Mouse (Mus musculus): ENCODE measurements around the gene Hpse. TPM values are rescaled to one million over a fixed set of nuclear protein-coding genes. Genes with fewer than 3 reads are reported as not detected.

The Hpse gene
- polyA plus RNA-seq, 1 experiment from 2014 or later: 6.2 TPM

DNA sequence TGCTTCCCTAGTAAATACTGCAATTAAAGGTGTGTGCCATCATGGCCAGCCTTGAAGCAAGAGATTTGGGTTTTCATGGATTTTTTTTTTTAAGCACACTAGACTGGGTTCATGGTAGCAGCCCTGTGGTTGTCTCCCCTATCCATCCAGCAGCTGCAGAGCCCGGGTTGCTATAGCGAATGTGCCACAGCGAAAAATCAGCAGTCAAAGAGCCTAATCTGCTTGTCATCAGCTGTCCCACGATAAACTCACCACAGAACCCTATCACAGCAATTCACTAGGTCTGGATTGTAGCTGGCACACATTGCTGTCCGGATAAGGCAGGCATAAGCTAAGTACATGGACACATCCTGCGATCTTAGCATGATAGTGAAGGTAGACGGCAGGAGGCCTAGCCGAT is 17.4 kb upstream of the Hpse start:
- Histone ChIP-seq H3K9ac (ENCODE audit: low read length) (no peak overlapping the region), H3K36me3 (ENCODE audit: control insufficient read depth, insufficient read depth, low read length) (no peaks in the 10 kb centered on the region), H3K27me3 (ENCODE audit: control insufficient read depth, insufficient read depth, low read depth, low read length) (no peaks in the 10 kb centered on the region), H3K9me3 (ENCODE audit: control insufficient read depth, low read length) (0 out of 2 replicates have a peak, but pooled peaks cover 3% of the 10 kb centered on the region), H3K27ac (ENCODE audit: low read length) (no peak overlapping the region), H3K4me3 (ENCODE audit: low read length) (no peak overlapping the region), H3K4me1 (replicated peaks; ENCODE audit: control insufficient read depth, insufficient read depth, low read length) (no peaks in the 10 kb centered on the region), H3K4me2 (ENCODE audit: low read depth, low read length) (no peak overlapping the region)
- ATAC-seq (ENCODE audit: low read depth): no peak
- WGBS: 81% methylated on average over 8 of the region's 8 CpGs

GRCm38 (mm10) chr5:100734535-100734934 is 15.0 kb upstream of the Hpse start:
- H3K27ac ChIP-seq (ENCODE audit: low read length): no peak overlapping the region
- WGBS: 61% methylated on average over 4 of the region's 4 CpGs
- H3K36me3 ChIP-seq (ENCODE audit: control insufficient read depth, insufficient read depth, low read length): no peaks in the 10 kb centered on the region
- H3K9ac ChIP-seq (ENCODE audit: low read length): no peak overlapping the region
- no peaks in the 10 kb centered on the region for H3K4me1 ChIP-seq (replicated peaks; ENCODE audit: control insufficient read depth, insufficient read depth, low read length)
- no peaks in the 10 kb centered on the region for H3K27me3 ChIP-seq (ENCODE audit: control insufficient read depth, insufficient read depth, low read depth, low read length)
- H3K4me3 ChIP-seq (ENCODE audit: low read length): no peak overlapping the region
- H3K4me2 ChIP-seq (ENCODE audit: low read depth, low read length): no peak overlapping the region
- no peaks in the 10 kb centered on the region for H3K9me3 ChIP-seq (ENCODE audit: control insufficient read depth, low read length)
- no peak for ATAC-seq (ENCODE audit: low read depth)

DNA sequence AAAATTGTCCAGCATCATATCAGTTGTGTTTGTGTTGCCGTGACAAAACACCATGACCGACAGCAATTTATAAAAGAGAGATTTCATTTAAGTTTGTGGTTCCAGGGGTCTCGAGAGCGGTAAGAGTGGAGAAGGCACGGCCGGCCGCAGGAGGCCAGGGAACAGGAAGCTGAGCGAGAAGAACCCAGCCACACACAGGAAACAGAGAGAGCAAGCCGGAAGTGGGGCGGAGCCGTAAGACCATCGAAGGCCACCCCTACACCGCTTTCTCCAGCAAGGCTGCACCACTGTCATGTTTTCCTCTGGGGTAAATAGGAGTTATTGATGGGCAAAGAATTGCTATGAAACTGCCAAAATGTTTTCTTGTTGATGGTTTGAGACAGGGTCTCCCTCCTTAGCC is 9.2 kb upstream of the Hpse start:
- Histone ChIP-seq H3K36me3 (ENCODE audit: control insufficient read depth, insufficient read depth, low read length) (no peaks in the 10 kb centered on the region), H3K4me2 (ENCODE audit: low read depth, low read length) (no peak overlapping the region), H3K27ac (ENCODE audit: low read length) (no peak overlapping the region), H3K4me3 (ENCODE audit: low read length) (no peak overlapping the region), H3K4me1 (replicated peaks; ENCODE audit: control insufficient read depth, insufficient read depth, low read length) (no peaks in the 10 kb centered on the region), H3K9ac (ENCODE audit: low read length) (no peak overlapping the region), H3K9me3 (ENCODE audit: control insufficient read depth, low read length) (no peaks in the 10 kb centered on the region), H3K27me3 (ENCODE audit: control insufficient read depth, insufficient read depth, low read depth, low read length) (no peaks in the 10 kb centered on the region)
- WGBS: 73% methylated on average over 13 of the region's 13 CpGs
- ATAC-seq (ENCODE audit: low read depth): no peak

- ATAC-seq (ENCODE audit: low read depth): no peak
- Histone ChIP-seq H3K4me2 (ENCODE audit: low read depth, low read length) (no peak overlapping the region), H3K27ac (ENCODE audit: low read length) (no peak overlapping the region), H3K4me3 (ENCODE audit: low read length) (no peak overlapping the region), H3K27me3 (ENCODE audit: control insufficient read depth, insufficient read depth, low read depth, low read length) (no peaks in the 10 kb centered on the region), H3K36me3 (ENCODE audit: control insufficient read depth, insufficient read depth, low read length) (no peaks in the 10 kb centered on the region), H3K9me3 (ENCODE audit: control insufficient read depth, low read length) (no peaks in the 10 kb centered on the region), H3K9ac (ENCODE audit: low read length) (no peak overlapping the region), H3K4me1 (replicated peaks; ENCODE audit: control insufficient read depth, insufficient read depth, low read length) (no peaks in the 10 kb centered on the region)
- 72% methylated on average over 4 of the region's 4 CpGs for WGBS
Measured at GRCm38 (mm10) chr5:100726001-100726400, 6.5 kb upstream of the Hpse start.

GRCm38 (mm10) chr5:100716762-100717161 is 2.8 kb downstream of the Hpse start:
- no peak overlapping the region for H3K9ac ChIP-seq (ENCODE audit: low read length)
- H3K4me1 ChIP-seq (replicated peaks; ENCODE audit: control insufficient read depth, insufficient read depth, low read length): peaks cover 7% of the 10 kb centered on the region; the same call in 1 of the 2 replicates
- H3K4me3 ChIP-seq (ENCODE audit: low read length): no peak overlapping the region
- H3K9me3 ChIP-seq (ENCODE audit: control insufficient read depth, low read length): no peaks in the 10 kb centered on the region
- H3K27ac ChIP-seq (ENCODE audit: low read length): no peak overlapping the region
- no peak overlapping the region for H3K4me2 ChIP-seq (ENCODE audit: low read depth, low read length)
- no peaks in the 10 kb centered on the region for H3K36me3 ChIP-seq (ENCODE audit: control insufficient read depth, insufficient read depth, low read length)
- 93% methylated on average over 15 of the region's 15 CpGs for WGBS
- ATAC-seq (ENCODE audit: low read depth): no peak
- no peaks in the 10 kb centered on the region for H3K27me3 ChIP-seq (ENCODE audit: control insufficient read depth, insufficient read depth, low read depth, low read length)

DNA sequence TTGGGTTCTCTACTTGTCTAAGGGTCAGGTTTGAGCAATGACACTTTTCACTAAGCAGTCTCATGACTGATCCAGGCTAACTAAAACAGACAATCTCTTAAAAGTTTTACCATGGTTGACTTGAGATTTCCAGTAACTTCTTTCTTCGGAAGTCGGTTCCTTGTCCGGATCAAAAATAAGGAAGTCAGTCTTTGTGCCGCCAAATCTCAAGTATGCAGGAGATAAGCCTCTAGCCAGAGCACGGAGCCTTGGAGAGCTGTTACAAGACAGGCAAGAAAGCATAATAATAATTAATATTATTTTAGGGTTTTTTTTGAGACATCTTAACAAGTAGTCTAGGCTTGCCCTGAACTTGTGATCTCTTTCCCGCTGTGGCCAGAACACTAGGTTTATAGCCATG is 8.3 kb downstream of the Hpse start:
- WGBS: 67% methylated on average over 6 of the region's 6 CpGs
- Histone ChIP-seq H3K9me3 (ENCODE audit: control insufficient read depth, low read length) (no peaks in the 10 kb centered on the region), H3K4me2 (ENCODE audit: low read depth, low read length) (no peak overlapping the region), H3K27ac (ENCODE audit: low read length) (no peak overlapping the region), H3K4me3 (ENCODE audit: low read length) (no peak overlapping the region), H3K9ac (ENCODE audit: low read length) (no peak overlapping the region), H3K36me3 (ENCODE audit: control insufficient read depth, insufficient read depth, low read length) (no peaks in the 10 kb centered on the region), H3K27me3 (ENCODE audit: control insufficient read depth, insufficient read depth, low read depth, low read length) (no peaks in the 10 kb centered on the region), H3K4me1 (replicated peaks; ENCODE audit: control insufficient read depth, insufficient read depth, low read length) (no peaks in the 10 kb centered on the region)
- no peak for ATAC-seq (ENCODE audit: low read depth)

DNA sequence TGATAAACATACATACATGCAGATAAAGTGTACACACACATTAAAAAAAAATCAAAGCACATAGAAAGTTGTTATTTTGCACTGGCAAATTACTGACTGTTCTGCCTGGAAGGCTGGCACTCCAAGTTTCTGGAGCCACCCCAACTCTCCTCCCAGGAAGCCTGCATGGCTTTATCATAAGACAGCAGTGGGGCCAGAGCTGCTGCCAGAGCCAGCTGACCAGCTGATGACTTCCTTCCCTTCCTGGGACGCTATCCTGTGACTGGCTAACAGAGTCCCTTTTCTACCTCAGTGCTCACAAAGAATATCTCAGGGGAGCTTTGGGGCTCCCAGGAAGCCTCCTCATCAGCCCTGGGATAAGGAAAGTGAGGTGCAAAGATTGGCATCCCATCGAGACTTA is 9.5 kb downstream of the Hpse start:
- no peak for ATAC-seq (ENCODE audit: low read depth)
- no peaks in the 10 kb centered on the region for H3K9me3 ChIP-seq (ENCODE audit: control insufficient read depth, low read length)
- no peak overlapping the region for H3K4me3 ChIP-seq (ENCODE audit: low read length)
- H3K36me3 ChIP-seq (ENCODE audit: control insufficient read depth, insufficient read depth, low read length): no peaks in the 10 kb centered on the region
- H3K4me2 ChIP-seq (ENCODE audit: low read depth, low read length): no peak overlapping the region
- WGBS: 39% methylated on average over 2 of the region's 2 CpGs
- no peaks in the 10 kb centered on the region for H3K27me3 ChIP-seq (ENCODE audit: control insufficient read depth, insufficient read depth, low read depth, low read length)
- no peaks in the 10 kb centered on the region for H3K4me1 ChIP-seq (replicated peaks; ENCODE audit: control insufficient read depth, insufficient read depth, low read length)
- no peak overlapping the region for H3K27ac ChIP-seq (ENCODE audit: low read length)
- no peak overlapping the region for H3K9ac ChIP-seq (ENCODE audit: low read length)

DNA sequence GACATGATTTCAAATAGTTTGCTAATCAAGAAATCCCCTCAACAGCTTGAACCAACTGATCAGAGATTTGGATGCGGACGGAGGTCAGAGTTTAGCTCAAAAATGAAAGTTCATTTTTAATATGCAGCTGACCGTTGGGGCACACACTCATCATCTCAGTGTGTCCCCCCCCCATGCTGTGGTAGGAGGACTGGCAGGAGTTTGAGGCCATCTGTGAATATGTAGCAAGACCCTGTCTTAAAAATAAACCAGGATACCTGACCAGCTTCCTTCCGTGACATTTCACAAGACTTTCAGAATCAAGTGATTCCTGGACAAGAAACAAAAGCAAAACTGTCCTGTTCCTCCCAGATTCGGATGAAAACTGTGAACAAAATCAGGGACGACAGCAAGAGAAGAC is 10.5 kb downstream of the Hpse start:
- H3K4me2 ChIP-seq (ENCODE audit: low read depth, low read length): no peak overlapping the region
- WGBS: 81% methylated on average over 6 of the region's 6 CpGs
- no peak for ATAC-seq (ENCODE audit: low read depth)
- no peaks in the 10 kb centered on the region for H3K9me3 ChIP-seq (ENCODE audit: control insufficient read depth, low read length)
- H3K4me3 ChIP-seq (ENCODE audit: low read length): no peak overlapping the region
- H3K36me3 ChIP-seq (ENCODE audit: control insufficient read depth, insufficient read depth, low read length): no peaks in the 10 kb centered on the region
- H3K9ac ChIP-seq (ENCODE audit: low read length): no peak overlapping the region
- H3K27ac ChIP-seq (ENCODE audit: low read length): no peak overlapping the region
- H3K27me3 ChIP-seq (ENCODE audit: control insufficient read depth, insufficient read depth, low read depth, low read length): no peaks in the 10 kb centered on the region
- H3K4me1 ChIP-seq (replicated peaks; ENCODE audit: control insufficient read depth, insufficient read depth, low read length): no peaks in the 10 kb centered on the region

DNA sequence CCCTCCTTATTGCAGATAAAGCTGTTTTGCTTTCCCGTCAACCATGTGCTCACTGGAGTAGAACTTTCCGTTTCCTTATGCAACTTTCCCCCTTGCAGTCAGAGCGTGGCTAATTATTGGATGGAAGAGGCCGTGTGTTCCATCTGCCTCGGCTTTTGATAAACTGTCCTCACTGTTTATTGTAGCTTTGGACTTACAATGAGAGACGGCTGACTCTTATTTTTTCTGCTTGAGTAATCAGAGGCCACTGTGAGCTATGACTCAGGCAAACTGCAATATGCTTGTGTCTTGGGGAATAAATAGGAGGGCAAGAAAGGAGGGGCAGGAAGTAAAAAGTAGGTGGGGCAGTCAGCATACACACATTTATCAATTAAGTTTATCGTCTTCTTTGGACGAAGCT is 12.8 kb downstream of the Hpse start:
- ATAC-seq (ENCODE audit: low read depth): no peak
- no peak overlapping the region for H3K9ac ChIP-seq (ENCODE audit: low read length)
- H3K36me3 ChIP-seq (ENCODE audit: control insufficient read depth, insufficient read depth, low read length): no peaks in the 10 kb centered on the region
- H3K27ac ChIP-seq (ENCODE audit: low read length): no peak overlapping the region
- H3K4me1 ChIP-seq (replicated peaks; ENCODE audit: control insufficient read depth, insufficient read depth, low read length): no peaks in the 10 kb centered on the region
- no peak overlapping the region for H3K4me2 ChIP-seq (ENCODE audit: low read depth, low read length)
- 68% methylated on average over 8 of the region's 8 CpGs for WGBS
- no peaks in the 10 kb centered on the region for H3K27me3 ChIP-seq (ENCODE audit: control insufficient read depth, insufficient read depth, low read depth, low read length)
- no peak overlapping the region for H3K4me3 ChIP-seq (ENCODE audit: low read length)
- H3K9me3 ChIP-seq (ENCODE audit: control insufficient read depth, low read length): no peaks in the 10 kb centered on the region

- no peaks in the 10 kb centered on the region for H3K9me3 ChIP-seq (ENCODE audit: control insufficient read depth, low read length)
- H3K4me3 ChIP-seq (ENCODE audit: low read length): no peak overlapping the region
- ATAC-seq (ENCODE audit: low read depth): no peak
- H3K4me2 ChIP-seq (ENCODE audit: low read depth, low read length): no peak overlapping the region
- H3K4me1 ChIP-seq (replicated peaks; ENCODE audit: control insufficient read depth, insufficient read depth, low read length): no peaks in the 10 kb centered on the region
- no peaks in the 10 kb centered on the region for H3K36me3 ChIP-seq (ENCODE audit: control insufficient read depth, insufficient read depth, low read length)
- no peak overlapping the region for H3K27ac ChIP-seq (ENCODE audit: low read length)
- no peaks in the 10 kb centered on the region for H3K27me3 ChIP-seq (ENCODE audit: control insufficient read depth, insufficient read depth, low read depth, low read length)
- H3K9ac ChIP-seq (ENCODE audit: low read length): no peak overlapping the region
- WGBS: 96% methylated on average over 2 of the region's 2 CpGs
Measured at GRCm38 (mm10) chr5:100704272-100704671, 15.2 kb downstream of the Hpse start.

All from lung, embryonic 16.5 days (tissue).